ENCODE assay signal across 17 mouse cellular contexts in the genomic region with DNA sequence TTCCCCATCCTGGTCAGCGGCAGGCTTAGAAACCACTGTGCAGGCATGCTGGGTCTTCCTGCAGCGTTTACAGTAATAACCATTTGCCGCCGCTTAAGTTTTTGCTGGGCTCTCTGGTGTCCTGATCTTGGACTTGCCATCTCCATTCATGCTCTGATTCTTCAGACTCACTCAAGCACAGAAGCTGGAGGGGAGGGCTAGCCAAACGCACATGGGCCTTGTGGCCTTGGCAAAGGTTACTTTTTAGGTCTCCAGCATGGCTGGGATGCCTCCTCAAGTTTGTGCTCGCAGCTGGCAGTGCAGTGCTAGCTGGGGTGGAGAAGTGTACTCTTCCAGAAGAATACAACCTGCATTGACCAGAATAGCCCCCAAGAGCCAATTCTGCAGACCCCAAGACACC. TPM values are rescaled to one million over a fixed set of nuclear protein-coding genes. Genes with fewer than 3 reads are reported as not detected.
DNase-seq lines count a peak whose midpoint lies in the region; ATAC-seq and TF ChIP-seq lines count a peak whose summit lies in the region.
"Had no signal": no experiment of that assay in that cellular context is flagged by ENCODE, and none has a peak within 500 bp of the region (broad histone marks: within the 10 kb centered on the region; RNA-seq: fewer than 3 reads in every experiment).

No protein-coding gene starts in this region.

- no peak for ATAC-seq in kidney, embryonic 16.5 days (ENCODE audit: low FRiP score, low TSS enrichment)
- ATAC-seq: forebrain, embryonic 15.5 days; hindbrain, embryonic 16.5 days had no signal

- no peak overlapping the region for H3K9ac ChIP-seq in kidney, embryonic 16.5 days (replicated peaks; ENCODE audit: low read length)
- H3K9ac ChIP-seq: embryonic facial prominence, embryonic 12.5 days; forebrain, embryonic 15.5 days had no signal

- H3K36me3 ChIP-seq in kidney, embryonic 16.5 days (ENCODE audit: insufficient read depth, low read length) = no peaks in the 10 kb centered on the region
- H3K36me3 ChIP-seq: forebrain, embryonic 15.5 days had no signal

- H3K27me3 ChIP-seq in kidney, embryonic 16.5 days (ENCODE audit: insufficient read depth, low read length) = no peaks in the 10 kb centered on the region
- H3K27me3 ChIP-seq: embryonic facial prominence, embryonic 12.5 days; forebrain, embryonic 15.5 days had no signal

- TF ChIP-seq POLR2A in olfactory bulb, adult 2 months (IDR thresholded peaks at IDR 0.05; ENCODE audit: insufficient read depth, low read depth, low read length) = no peak

- no peak for TF ChIP-seq CTCF in olfactory bulb, adult 2 months (IDR thresholded peaks at IDR 0.05; ENCODE audit: insufficient read depth, low read depth, low read length)

- no peak overlapping the region for H3K4me2 ChIP-seq in kidney, embryonic 16.5 days (replicated peaks; ENCODE audit: low read depth, low read length)
- H3K4me2 ChIP-seq: embryonic facial prominence, embryonic 12.5 days; forebrain, embryonic 15.5 days; heart, embryonic 11.5 days had no signal

- intact Hi-C loops in gastrocnemius, postnatal 14 days (cut with DNase I; ENCODE audit: low total_unique reads) = no loop called here
- intact Hi-C loops in left cerebral cortex, postnatal 25 days (cut with DNase I) = no loop called here

- peak; percentile 2 for DNase-seq in gastrocnemius, postnatal 14 days
- DNase-seq in gastrocnemius, postnatal 25 days = no peak
- DNase-seq in kidney, adult 18-20 months = peak; percentile 42
- DNase-seq in kidney, postnatal 14 days = peak; percentile 42
- no peak for DNase-seq in cerebellum, postnatal 36 days
- no peak for DNase-seq in left cerebral cortex, postnatal 25 days (ENCODE audit: low spot score in 2 of 2)
- DNase-seq: adrenal gland, adult 2 months; adrenal gland, postnatal 25 days; cerebellum, adult 2 months; cerebellum, postnatal 10 days; gastrocnemius, postnatal 10 days had no signal

- no peaks in the 10 kb centered on the region for H3K9me3 ChIP-seq in kidney, embryonic 16.5 days (ENCODE audit: low read length)
- H3K9me3 ChIP-seq: embryonic facial prominence, embryonic 12.5 days; forebrain, embryonic 15.5 days had no signal

- H3K4me1 ChIP-seq in kidney, embryonic 16.5 days (ENCODE audit: insufficient read depth, low read length) = peaks cover 58% of the 10 kb centered on the region
- peaks cover 49% of the 10 kb centered on the region for H3K4me1 ChIP-seq in olfactory bulb, adult 2 months (ENCODE audit: control insufficient read depth, insufficient read depth, low read length)

- no peak overlapping the region for H3K27ac ChIP-seq in kidney, embryonic 16.5 days (ENCODE audit: low read length)
- peak overlapping the region; percentile 87 for H3K27ac ChIP-seq in olfactory bulb, adult 2 months (ENCODE audit: insufficient read depth, low read depth, low read length)
- H3K27ac ChIP-seq: embryonic facial prominence, embryonic 12.5 days; forebrain, embryonic 15.5 days had no signal

- no peak overlapping the region for H3K4me3 ChIP-seq in kidney, embryonic 16.5 days (ENCODE audit: low read length)
- H3K4me3 ChIP-seq in olfactory bulb, adult 2 months (ENCODE audit: insufficient read depth, low read depth, low read length) = no peak overlapping the region
- H3K4me3 ChIP-seq: embryonic facial prominence, embryonic 12.5 days; forebrain, embryonic 15.5 days had no signal

- 69% methylated on average over 6 of the region's 6 CpGs for WGBS in kidney, embryonic 16.5 days
- WGBS in olfactory bulb, adult 2 months = 57% methylated on average over 6 of the region's 6 CpGs

RNA-seq across cellular contexts. Expression of gene Angptl2, which starts 6.6 kb away (rescaled TPM):
- 100 to 1,000 TPM; 121 to 163 TPM for total RNA-seq in gastrocnemius, postnatal 14 days (2021)
- total RNA-seq in gastrocnemius, postnatal 25 days (2021) = 10 to 100 TPM; 64.2 to 68.7 TPM
- polyA plus RNA-seq in kidney, embryonic 16.5 days (2015; fragmentation: Nextera tagmentation; extraction: Ambion mirVana) = 46.2 and 46.5 TPM in 2 replicates
- not detected in 2 replicates for polyA plus RNA-seq in olfactory bulb, adult 2 months (2012; ENCODE audit: insufficient read depth, insufficient read length, low replicate concordance, missing spikeins)
- total RNA-seq in left cerebral cortex, postnatal 25 days (2021) = 1 to 10 TPM; 2.2 to 2.3 TPM

Comparison
In these comparisons a context has a peak if more than half of its experiments do, and no peak if none do; other contexts are left out.
1. DNase-seq: peak in gastrocnemius, postnatal 14 days (single experiment), kidney, adult 18-20 months (single experiment) and kidney, postnatal 14 days (single experiment); none in gastrocnemius, postnatal 25 days (single experiment), cerebellum, postnatal 36 days (0 of 2) and left cerebral cortex, postnatal 25 days (0 of 2).
2. RNA of gene Angptl2, which starts 6.6 kb away (total RNA-seq): 121 to 163 TPM in gastrocnemius, postnatal 14 days and 64.2 to 68.7 TPM in gastrocnemius, postnatal 25 days; 2.2 to 2.3 TPM in left cerebral cortex, postnatal 25 days; every median in the first group is over 10 times any median in the second.